Mouse (Mus musculus) cerebellum, adult 9-11 months (tissue): ENCODE measurements around the gene Prpsap2.
A peak's percentile ranks its signal among the peaks of the same experiment; 100 is the strongest.
"Not testable (repeated sequence)": the region's sequence is repeated elsewhere in the genome, so short reads cannot be mapped to it uniquely, and the experiment has no call there.

Source experiments
- DNase-seq: peaks from one replicate; pipeline ENCODE4 v3.0.0; 2022

Prpsap2 gene

GRCm38 (mm10) chr11:61761584-61762407 is at the start of gene Prpsap2:
TSS of gene Prpsap2 (minus strand) at chr11:61762088.
- peak; percentile 99 for DNase-seq

DNA sequence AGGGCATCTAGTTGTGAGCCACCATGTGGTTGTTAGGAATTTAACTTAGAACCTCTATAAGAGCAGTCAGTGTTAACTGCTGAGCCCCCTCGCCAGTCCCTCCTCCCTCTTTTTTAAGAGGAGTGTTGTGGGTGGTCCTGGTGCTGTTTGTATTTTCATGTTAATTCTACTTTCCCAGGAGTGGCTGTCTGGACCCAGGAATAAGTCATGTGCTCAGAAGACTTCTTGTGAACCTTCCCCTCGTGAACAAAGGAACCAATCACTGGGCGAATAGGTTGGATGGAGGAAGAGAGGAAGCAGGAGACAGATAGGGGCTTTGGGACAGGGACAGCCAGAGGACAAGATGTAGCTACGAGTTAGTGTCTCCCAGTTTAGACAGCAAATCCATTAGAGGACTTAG is 47.9 kb upstream of the Prpsap2 start:
- no peak for DNase-seq

- DNase-seq = no peak
These were observed 46.7 kb upstream of the Prpsap2 start for GRCm38 (mm10) chr11:61808551-61809117.

GRCm38 (mm10) chr11:61793441-61793840 is 31.6 kb upstream of the Prpsap2 start:
- no peak for DNase-seq

GRCm38 (mm10) chr11:61788550-61788949 is 26.7 kb upstream of the Prpsap2 start:
- no peak for DNase-seq

DNA sequence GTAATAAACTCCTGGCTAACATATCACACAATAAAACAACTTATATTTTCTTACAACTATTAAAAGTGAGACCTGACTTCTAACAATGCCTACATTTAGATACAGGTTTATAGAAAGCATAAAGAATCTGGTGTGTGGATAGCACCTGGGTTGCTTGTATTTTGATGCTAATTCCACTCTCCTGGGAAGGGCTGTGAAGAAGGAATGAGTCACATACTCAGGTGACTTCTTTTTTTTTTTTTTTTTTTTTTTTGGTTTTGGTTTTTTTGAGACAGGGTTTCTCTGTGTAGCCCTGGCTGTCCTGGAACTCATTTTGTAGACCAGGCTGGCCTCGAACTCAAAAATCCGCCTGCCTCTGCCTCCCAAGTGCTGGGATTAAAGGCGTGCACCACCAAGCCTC is 20.6 kb upstream of the Prpsap2 start:
- not testable (repeated sequence) for DNase-seq

DNA sequence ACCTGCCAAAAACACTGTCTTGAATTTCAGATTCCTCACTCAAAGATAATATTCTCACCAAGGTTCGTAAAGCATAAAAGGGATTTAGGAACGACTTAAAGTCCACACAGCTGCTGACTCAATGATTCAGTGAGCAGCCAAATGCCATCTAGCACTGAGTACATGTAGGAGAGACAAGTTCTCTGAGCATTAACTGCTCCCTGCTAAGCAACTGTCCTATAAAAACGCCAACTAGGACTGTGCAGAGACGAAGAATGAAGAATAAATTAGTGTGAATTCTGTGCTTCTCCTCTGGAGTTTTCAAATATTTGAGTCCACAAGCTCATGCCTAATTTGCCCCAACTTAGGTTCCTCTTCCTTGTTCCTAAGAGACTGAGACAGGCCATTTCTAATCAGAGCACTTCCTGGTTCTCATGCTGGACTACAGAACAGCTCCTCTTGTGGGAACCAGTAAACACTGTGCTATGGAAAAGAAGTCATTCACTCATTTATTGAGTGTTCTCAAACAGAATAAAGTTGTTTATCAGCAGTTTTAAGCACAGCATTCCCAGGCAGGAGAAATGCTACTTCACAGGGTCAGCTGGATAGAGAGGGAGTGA is 12.8 kb upstream of the Prpsap2 start:
- no peak for DNase-seq

GRCm38 (mm10) chr11:61760518-61760917 is 1.4 kb downstream of the Prpsap2 start:
- DNase-seq = peak; percentile 27

GRCm38 (mm10) chr11:61757151-61757550 is 4.7 kb downstream of the Prpsap2 start:
- DNase-seq = no peak

GRCm38 (mm10) chr11:61751612-61752011 is 10.3 kb downstream of the Prpsap2 start:
- no peak for DNase-seq

DNA sequence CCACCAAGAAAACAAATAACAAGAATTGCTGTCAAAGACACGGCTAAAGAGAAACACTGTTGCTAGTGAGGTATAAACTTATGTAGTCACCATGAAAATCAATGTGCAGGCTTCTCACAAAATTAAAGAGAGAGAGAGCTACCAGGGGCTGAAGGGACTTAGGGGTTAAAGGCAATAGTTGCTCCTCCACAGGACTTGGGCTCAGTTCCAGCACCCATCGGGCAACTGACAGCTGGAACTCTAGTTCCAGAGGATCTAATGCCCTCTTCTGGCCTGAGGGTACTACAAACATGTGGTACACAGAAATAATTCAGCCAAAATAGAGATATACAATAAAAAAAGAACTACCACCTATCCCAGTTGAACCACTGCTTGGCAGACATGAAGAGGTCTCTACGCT is 14.7 kb downstream of the Prpsap2 start:
- DNase-seq = no peak

GRCm38 (mm10) chr11:61745781-61746180 is 16.1 kb downstream of the Prpsap2 start:
- DNase-seq = no peak

DNA sequence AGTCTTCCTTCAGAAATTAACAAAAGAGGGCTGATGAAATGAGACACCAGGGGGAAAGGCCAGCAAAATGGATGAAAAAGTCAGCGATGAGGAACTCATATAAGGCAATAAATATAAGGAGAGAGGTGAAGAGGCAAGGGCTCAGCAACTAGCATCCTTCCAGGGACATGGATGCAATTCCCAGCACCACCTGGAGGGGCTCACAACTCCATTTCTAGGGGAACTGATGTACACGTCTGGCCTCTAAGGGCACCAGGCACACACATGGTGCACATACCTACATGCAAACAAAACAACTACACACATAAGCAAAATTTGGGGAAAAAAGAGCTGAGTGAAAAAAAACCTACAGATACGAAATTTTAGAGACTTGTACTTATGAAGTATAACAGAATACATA is 17.4 kb downstream of the Prpsap2 start:
- no peak for DNase-seq

DNA sequence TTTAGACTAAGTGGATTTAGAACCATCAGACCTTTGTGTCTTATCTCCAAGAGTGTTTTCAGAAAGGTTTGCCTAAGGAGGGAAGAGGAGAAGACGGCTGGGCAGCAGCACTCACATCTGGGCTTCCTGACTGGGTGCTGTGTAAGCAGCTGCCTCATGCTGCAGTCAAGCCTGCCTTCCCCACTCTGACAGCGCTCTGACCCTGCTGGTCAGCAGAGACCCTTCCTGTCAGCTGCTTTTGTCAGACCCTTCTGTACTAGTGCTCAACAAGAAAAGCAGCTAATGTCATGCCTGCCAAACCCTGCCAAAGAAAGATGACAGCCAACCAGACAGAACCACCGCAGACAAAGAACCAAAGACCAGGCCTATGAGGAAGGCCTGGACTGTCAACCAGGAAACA is 18.1 kb downstream of the Prpsap2 start:
- DNase-seq = no peak

DNA sequence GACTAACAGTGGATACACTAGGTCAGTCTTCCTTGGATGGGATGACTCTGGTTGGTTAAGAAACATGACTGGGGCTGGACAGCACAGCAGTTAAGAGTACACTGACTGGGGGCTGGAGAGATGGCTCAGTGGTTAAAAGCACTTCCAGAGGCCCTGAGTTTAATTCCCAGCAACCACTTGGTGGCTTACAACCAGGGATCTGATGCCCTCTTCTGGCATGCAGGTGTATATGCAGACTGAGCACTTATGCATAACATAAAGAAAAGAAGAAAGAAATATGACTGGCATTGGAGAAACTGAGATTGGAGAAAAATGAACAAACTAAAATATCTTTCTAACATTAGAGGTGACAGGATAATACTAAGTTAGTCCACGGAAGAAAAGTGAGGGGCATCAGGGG is 21.4 kb downstream of the Prpsap2 start:
- DNase-seq = no peak

- DNase-seq = no peak
These were observed 24.6 kb downstream of the Prpsap2 start for GRCm38 (mm10) chr11:61737290-61737689.

- DNase-seq = no peak
These were observed 29.2 kb downstream of the Prpsap2 start for GRCm38 (mm10) chr11:61732672-61733071.

DNA sequence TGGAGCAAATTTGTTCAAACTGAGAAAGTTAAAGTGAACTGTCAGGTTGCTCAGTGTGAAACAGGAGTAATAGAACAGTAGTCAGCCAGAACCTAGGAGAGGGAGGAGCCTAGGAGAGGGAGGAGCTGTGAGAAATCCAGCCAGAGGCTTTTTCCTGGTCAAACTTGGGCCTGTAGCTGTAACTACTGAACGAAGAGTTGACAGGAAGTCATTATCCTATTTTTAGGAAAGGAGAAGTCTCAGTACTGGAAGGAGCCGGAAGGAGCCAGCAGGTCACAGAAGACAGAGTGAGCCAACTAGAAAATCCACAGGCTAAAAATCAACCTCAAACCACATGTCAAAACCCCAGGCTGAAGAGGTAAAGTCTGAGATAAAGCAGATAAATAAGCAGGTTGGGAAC is 33.9 kb downstream of the Prpsap2 start:
- no peak for DNase-seq

DNA sequence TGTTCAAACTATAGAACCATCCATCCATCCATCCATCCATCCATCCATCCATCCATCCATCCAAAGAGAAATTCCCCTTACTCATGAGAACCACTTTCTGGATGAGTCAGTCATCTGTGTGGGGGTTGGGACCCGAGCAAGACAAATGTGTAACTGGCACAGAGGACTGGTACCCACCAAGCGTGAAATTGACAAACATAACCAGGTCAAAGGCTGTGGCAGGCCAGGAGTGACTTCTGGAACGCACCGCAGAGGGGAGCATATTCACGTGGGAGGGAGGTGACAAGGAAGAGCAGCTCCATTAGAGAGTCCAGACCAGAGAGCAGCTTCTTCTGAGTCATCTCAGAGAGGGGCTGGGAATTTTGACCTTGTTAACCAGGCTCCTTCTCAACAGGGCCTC is 39.8 kb downstream of the Prpsap2 start:
- DNase-seq = no peak

GRCm38 (mm10) chr11:61720636-61721035 is 41.3 kb downstream of the Prpsap2 start, which contains the start of gene Slc5a10:
TSS of gene Slc5a10 (minus strand) at chr11:61720826.
- DNase-seq = no peak

GRCm38 (mm10) chr11:61719826-61720225 is 42.1 kb downstream of the Prpsap2 start:
- no peak for DNase-seq

GRCm38 (mm10) chr11:61719387-61719786 is 42.5 kb downstream of the Prpsap2 start:
- no peak for DNase-seq

GRCm38 (mm10) chr11:61717990-61718389 is 43.9 kb downstream of the Prpsap2 start:
- DNase-seq = no peak

DNA sequence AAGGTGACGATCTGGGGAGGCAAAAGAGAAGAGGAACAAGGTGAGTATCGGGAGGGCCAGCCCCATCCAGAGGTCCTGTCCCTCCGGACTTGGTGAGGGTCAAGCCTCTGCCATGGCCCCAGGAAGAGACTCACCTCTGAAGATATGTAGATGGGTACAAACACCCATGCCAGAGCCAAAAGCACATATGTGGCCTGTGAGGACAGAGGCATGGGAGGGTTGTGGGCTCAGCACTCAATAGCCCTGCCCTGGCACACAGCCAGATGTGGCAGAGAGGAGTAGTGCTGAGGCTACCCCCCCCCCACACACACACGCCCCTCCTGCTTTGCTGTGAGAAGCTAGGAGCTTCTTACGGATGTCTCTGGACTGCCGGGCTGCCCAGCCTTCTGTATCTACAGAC is 46.8 kb downstream of the Prpsap2 start:
- peak; percentile 25 for DNase-seq
